Mouse (Mus musculus) embryonic facial prominence, embryonic 12.5 days (tissue): ENCODE measurements at regions not wholly inside any gene's neighbourhood (a gene's known extent, or its start where the extent isn't known, plus 50 kb on each side); places are given as distances from the start of the nearest gene placed in this dataset.
A peak's percentile ranks its signal among the peaks of the same experiment; 100 is the strongest.

ENCODE experiments used
- ATAC-seq: fragments of 200-750 bp; cut with Nextera tagmentation; 2 replicates; pipeline ENCODE4 v1.8.0; 2017; ENCODE audit not compliant: insufficient number of reproducible peaks, insufficient read depth, low FRiP score, low TSS enrichment
- H3K27ac ChIP-seq: fragments of 300-500 bp; sonication (generic); 2 replicates; pipeline ENCODE4 v1.5.1; 2016; ENCODE audit warnings: mild to moderate bottlenecking
- H3K27me3 ChIP-seq: fragments of 300-500 bp; sonication (generic); 2 replicates; pipeline ENCODE4 v1.6.1; 2016; ENCODE audit warnings: mild to moderate bottlenecking, moderate library complexity
- H3K36me3 ChIP-seq: fragments of 300-500 bp; sonication (generic); 2 replicates; pipeline ENCODE4 v1.6.1; 2016; ENCODE audit warnings: mild to moderate bottlenecking
- H3K4me1 ChIP-seq: fragments of 300-500 bp; sonication (generic); 2 replicates; pipeline ENCODE4 v1.6.1; 2016
- H3K4me2 ChIP-seq: fragments of 300-500 bp; sonication (generic); replicated peaks from 2 replicates; pipeline ENCODE4 v1.6.1; 2016; ENCODE audit warnings: mild to moderate bottlenecking, moderate library complexity
- H3K4me3 ChIP-seq: fragments of 300-500 bp; sonication (generic); 2 replicates; pipeline ENCODE4 v1.5.1; 2016; ENCODE audit warnings: mild to moderate bottlenecking
- H3K9ac ChIP-seq: fragments of 300-500 bp; sonication (generic); 2 replicates; pipeline ENCODE4 v1.6.1; 2016; ENCODE audit warnings: mild to moderate bottlenecking, moderate library complexity
- H3K9me3 ChIP-seq: fragments of 300-500 bp; sonication (generic); 2 replicates; pipeline ENCODE4 v1.6.1; 2016; ENCODE audit warnings: mild to moderate bottlenecking, moderate library complexity
- WGBS: fragments of 180-500 bp; shearing (Covaris S2); methylation state at CpG from one replicate; pipeline ENCODE4 v1.1.7; 2016; 5-methylcytosine and 5-hydroxymethylcytosine counted together

DNA sequence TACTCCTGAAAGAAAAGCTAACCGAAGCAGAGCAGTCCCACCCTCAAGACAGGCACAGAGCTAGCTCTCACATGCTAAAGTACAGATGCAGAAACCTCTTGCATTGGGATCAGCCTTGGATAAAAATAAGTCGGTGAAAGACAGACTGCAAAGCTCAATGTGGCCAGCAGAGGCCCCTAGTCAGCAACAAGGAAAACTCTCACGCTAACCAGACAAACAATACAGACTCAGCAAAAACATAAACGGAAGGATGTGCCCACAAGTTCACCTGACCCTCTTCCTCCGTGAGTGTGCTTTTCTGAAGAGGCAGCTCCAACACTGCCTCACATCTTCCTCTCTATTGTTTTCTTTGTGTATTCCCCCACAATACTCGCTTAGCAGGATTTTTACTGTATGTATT, 77.8 kb downstream of the Rpia start:
- no peaks in the 10 kb centered on the region for H3K36me3 ChIP-seq
- peak overlapping the region; percentile 27 for H3K4me2 ChIP-seq
- 18% methylated on average over 6 of the region's 6 CpGs for WGBS
- H3K27me3 ChIP-seq: no peaks in the 10 kb centered on the region
- no peak overlapping the region for H3K27ac ChIP-seq
- H3K9ac ChIP-seq: no peak overlapping the region
- no peak overlapping the region for H3K4me3 ChIP-seq
- no peaks in the 10 kb centered on the region for H3K4me1 ChIP-seq
- no peak for ATAC-seq
- no peaks in the 10 kb centered on the region for H3K9me3 ChIP-seq

DNA sequence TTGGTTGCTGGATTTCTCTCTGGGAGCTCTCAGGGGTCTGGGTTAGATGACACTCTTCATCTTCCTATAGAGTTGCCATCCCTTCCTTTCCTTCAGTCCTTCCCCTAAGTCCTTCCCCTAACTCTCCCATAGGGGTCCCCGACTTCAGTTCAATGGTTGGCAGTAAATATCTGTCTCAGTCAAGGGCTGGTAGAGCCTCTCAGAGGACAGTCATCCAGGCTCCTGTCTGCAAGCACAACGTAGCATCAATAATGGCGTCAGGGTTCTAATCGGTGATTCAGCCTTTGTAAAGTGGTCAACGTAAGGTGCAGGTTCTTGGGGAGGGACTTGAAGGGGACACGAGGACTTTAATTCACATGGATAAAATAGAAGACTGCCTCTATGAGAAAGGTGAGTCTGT, 78.4 kb downstream of the Rpia start:
- Histone ChIP-seq H3K9me3 (no peaks in the 10 kb centered on the region), H3K36me3 (no peaks in the 10 kb centered on the region), H3K27ac (no peak overlapping the region), H3K4me1 (no peaks in the 10 kb centered on the region), H3K4me3 (no peak overlapping the region), H3K27me3 (no peaks in the 10 kb centered on the region), H3K4me2 (no peak overlapping the region), H3K9ac (no peak overlapping the region)
- WGBS: 79% methylated on average over 6 of the region's 6 CpGs
- ATAC-seq: no peak

DNA sequence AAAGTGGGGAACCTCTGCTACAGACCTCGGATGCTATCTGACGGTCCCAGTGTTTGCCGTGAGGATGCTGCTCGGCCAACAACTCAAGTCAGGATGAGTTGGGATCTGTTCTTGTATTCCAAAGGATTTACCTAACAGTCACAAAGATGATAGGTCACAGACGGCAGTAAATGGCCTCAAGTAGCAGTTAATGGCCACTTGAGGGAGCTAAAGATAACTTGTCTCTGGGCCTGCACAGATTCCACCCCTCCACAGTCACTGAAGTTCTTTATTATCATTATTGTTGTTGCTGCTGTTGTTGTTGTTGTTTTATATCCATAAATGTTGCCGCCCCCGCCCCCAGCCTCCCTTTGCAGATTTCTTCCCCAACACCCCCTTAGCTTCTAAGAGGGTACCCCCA, 78.9 kb downstream of the Rpia start:
- no peaks in the 10 kb centered on the region for H3K36me3 ChIP-seq
- H3K9me3 ChIP-seq: no peaks in the 10 kb centered on the region
- no peaks in the 10 kb centered on the region for H3K27me3 ChIP-seq
- H3K4me3 ChIP-seq: no peak overlapping the region
- no peak overlapping the region for H3K27ac ChIP-seq
- H3K4me1 ChIP-seq: no peaks in the 10 kb centered on the region
- H3K9ac ChIP-seq: no peak overlapping the region
- H3K4me2 ChIP-seq: no peak overlapping the region
- 38% methylated on average over 7 of the region's 7 CpGs for WGBS
- no peak for ATAC-seq

DNA sequence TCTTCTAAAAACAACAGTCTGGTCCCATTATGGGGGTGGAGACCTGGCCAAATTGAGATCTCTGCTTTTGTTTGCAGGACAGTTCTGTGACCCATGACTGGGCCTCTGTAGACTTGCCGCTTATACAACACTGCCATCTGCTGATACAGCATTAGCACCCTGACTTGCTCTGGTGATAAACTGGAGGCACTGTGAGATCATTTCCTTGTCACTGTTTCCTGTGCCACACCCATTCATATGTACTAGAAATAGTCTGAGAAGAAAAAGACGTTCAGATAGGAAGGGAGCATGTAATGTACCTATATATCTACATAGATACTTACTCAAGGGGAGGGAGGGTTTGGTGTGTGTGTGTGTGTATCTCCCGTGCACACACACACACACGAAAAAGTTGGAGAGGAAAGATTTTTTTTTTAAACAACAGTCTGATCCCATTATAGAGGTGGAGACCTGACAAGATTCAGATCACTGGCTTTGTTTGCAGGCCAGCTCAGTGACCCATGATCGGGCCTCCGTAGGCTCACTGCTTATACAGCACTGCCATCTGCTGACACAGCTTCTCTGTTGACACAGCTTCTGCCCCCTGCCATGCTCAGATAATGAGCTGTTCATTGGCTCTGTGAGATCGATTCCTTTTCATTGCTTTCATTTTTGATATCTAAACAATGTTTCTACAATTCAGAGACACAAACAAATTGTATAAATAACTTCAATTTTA, 82.5 kb downstream of the Rpia start:
- H3K4me1 ChIP-seq: no peaks in the 10 kb centered on the region
- ATAC-seq: no peak
- no peaks in the 10 kb centered on the region for H3K27me3 ChIP-seq
- no peak overlapping the region for H3K27ac ChIP-seq
- 31% methylated on average over 7 of the region's 7 CpGs for WGBS
- no peaks in the 10 kb centered on the region for H3K9me3 ChIP-seq
- H3K4me2 ChIP-seq: no peak overlapping the region
- no peaks in the 10 kb centered on the region for H3K36me3 ChIP-seq
- no peak overlapping the region for H3K9ac ChIP-seq
- H3K4me3 ChIP-seq: no peak overlapping the region

DNA sequence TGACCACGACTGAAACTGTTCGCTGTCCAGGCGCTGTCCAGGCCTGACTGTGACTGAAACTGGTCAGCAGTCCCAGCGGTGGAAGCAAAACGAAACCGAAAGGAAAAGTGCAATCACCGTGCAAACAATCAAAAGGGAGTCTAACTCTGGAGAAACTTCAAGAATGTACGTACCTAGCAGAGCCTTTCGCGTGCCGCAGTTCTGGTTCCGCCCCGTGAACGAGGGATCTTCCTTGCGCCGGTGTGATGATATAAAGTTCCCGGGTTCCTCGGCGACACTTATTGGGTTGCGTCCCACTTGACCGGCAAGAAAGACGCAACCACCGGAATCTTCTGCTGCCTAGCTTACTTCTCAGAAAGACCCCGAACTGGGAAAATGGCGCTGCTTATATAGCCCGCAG, 96.4 kb downstream of the Rpia start:
- Histone ChIP-seq H3K4me3 (no peak overlapping the region), H3K4me1 (no peaks in the 10 kb centered on the region), H3K27ac (no peak overlapping the region), H3K4me2 (no peak overlapping the region), H3K9me3 (no peaks in the 10 kb centered on the region), H3K36me3 (no peaks in the 10 kb centered on the region), H3K9ac (no peak overlapping the region), H3K27me3 (no peaks in the 10 kb centered on the region)
- 97% methylated on average over 26 of the region's 26 CpGs for WGBS
- ATAC-seq: no peak
